Mouse (Mus musculus) lung, postnatal 0 days (tissue): Measurements from ENCODE around the gene Kctd19.

Experiments
- CTCF ChIP-seq: IDR thresholded peaks from 2 replicates; pipeline ENCODE4 v1.5.1; 2016; ENCODE audit warnings: antibody characterized with exemption, mild to moderate bottlenecking
- EP300 ChIP-seq: IDR thresholded peaks from 2 replicates; pipeline ENCODE4 v1.6.1; 2016; ENCODE audit warnings: antibody characterized with exemption, mild to moderate bottlenecking, control low read depth

DNA sequence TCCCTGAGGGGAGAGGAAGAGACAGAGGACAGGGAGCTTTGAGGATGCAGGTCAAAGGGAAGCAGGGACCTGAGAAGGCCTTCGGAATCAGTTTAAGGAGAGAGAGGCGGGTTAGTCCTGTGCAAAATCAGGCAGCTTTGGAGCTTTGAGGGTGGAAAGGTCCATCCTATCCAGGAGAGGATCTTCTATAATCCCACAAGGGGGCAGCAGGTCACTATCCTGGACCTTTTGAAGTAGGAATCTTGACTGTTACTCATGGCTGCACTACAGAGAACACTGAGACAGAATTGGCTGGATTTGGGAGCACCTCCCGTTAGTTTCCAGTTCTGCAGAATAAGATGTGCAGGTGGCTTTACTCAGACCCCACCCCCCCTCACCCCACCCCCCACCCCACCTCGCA is 53.7 kb downstream of the Kctd19 start:
- peak; percentile 74 for TF ChIP-seq CTCF
- no peak for TF ChIP-seq EP300
